Mouse (Mus musculus) left cerebral cortex, adult 9 months (tissue): ENCODE data around the gene Cubn.
A peak's percentile ranks its signal among the peaks of the same experiment; 100 is the strongest.

ENCODE experiments used
- DNase-seq, 2 experiments: peaks; one replicate each; pipeline ENCODE4 v3.0.0; 2022; ENCODE audit warnings: low spot score in 2 of 2

Gene Cubn

GRCm38 (mm10) chr2:13484566-13484965, 7.0 kb downstream of the Cubn start:
- no peak for DNase-seq

GRCm38 (mm10) chr2:13480744-13481143, 10.9 kb downstream of the Cubn start:
- DNase-seq = no peak

GRCm38 (mm10) chr2:13479165-13479564, 12.4 kb downstream of the Cubn start:
- DNase-seq = no peak

GRCm38 (mm10) chr2:13470108-13470507, 21.5 kb downstream of the Cubn start:
- no peak for DNase-seq

- DNase-seq = no peak
These were observed 22.0 kb downstream of the Cubn start for GRCm38 (mm10) chr2:13469641-13470040.

- DNase-seq = no peak
These were observed 24.9 kb downstream of the Cubn start for GRCm38 (mm10) chr2:13466685-13467084.

GRCm38 (mm10) chr2:13458088-13458487, 33.5 kb downstream of the Cubn start:
- DNase-seq = no peak

- DNase-seq = no peak
These were observed 34.8 kb downstream of the Cubn start for GRCm38 (mm10) chr2:13456821-13457220.

GRCm38 (mm10) chr2:13451495-13452491, 39.8 kb downstream of the Cubn start:
- DNase-seq = no peak

- DNase-seq = no peak
These were observed 40.7 kb downstream of the Cubn start for GRCm38 (mm10) chr2:13450895-13451294.

GRCm38 (mm10) chr2:13450470-13450869, 41.1 kb downstream of the Cubn start:
- no peak for DNase-seq

- DNase-seq = no peak
These were observed 46.5 kb downstream of the Cubn start for GRCm38 (mm10) chr2:13445156-13445555.

- no peak for DNase-seq
These were observed 52.6 kb downstream of the Cubn start for GRCm38 (mm10) chr2:13438983-13439382.

GRCm38 (mm10) chr2:13438275-13438845, 53.3 kb downstream of the Cubn start:
- no peak for DNase-seq

- no peak for DNase-seq
These were observed 59.6 kb downstream of the Cubn start for GRCm38 (mm10) chr2:13432002-13432401.

GRCm38 (mm10) chr2:13421974-13422760, 69.4 kb downstream of the Cubn start:
- DNase-seq = no peak

- DNase-seq = no peak
These were observed 74.7 kb downstream of the Cubn start for GRCm38 (mm10) chr2:13416765-13417524.

GRCm38 (mm10) chr2:13413520-13414178, 78.0 kb downstream of the Cubn start:
- peak in 1 of 2 experiments; percentile 17 for DNase-seq

- DNase-seq = no peak
These were observed 81.0 kb downstream of the Cubn start for GRCm38 (mm10) chr2:13410660-13411059.

GRCm38 (mm10) chr2:13409767-13410519, 81.7 kb downstream of the Cubn start:
- peak in 1 of 2 experiments; percentile 9 for DNase-seq
